Mouse (Mus musculus) cerebellum, postnatal 4 days (tissue): ENCODE measurements at regions not wholly inside any gene's neighbourhood (a gene's known extent, or its start where the extent isn't known, plus 50 kb on each side); places are given as distances from the start of the nearest gene placed in this dataset.

ENCODE experiments used
- DNase-seq, 2 experiments: peaks; one replicate each; pipeline ENCODE4 v3.0.0; 2022; ENCODE audit warnings: low spot score in 2 of 2, mixed read lengths in 1 of 2

DNA sequence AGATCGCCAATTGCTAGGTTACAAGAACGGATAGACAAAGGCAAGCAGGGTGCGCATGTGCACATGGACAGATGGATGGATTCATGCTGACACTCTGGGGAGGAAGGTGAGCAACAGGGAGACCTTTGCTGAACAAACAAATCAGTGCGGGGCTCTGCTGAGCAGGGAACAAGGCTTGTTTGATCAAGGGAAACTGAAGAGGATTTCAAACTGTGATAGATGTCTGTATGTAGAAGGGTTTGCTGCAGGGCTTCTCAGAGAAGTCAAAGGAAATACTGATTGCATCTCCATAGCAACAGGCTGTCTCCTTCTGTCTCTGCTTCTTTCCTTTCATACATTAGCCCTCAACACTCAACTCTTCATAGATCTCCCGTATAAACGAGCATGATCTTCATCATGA is 185.5 kb upstream of the Rnd3 start:
- no peak for DNase-seq

- DNase-seq, result no peak
Measured at GRCm38 (mm10) chr2:51327081-51327480, 178.2 kb upstream of the Rnd3 start.

DNA sequence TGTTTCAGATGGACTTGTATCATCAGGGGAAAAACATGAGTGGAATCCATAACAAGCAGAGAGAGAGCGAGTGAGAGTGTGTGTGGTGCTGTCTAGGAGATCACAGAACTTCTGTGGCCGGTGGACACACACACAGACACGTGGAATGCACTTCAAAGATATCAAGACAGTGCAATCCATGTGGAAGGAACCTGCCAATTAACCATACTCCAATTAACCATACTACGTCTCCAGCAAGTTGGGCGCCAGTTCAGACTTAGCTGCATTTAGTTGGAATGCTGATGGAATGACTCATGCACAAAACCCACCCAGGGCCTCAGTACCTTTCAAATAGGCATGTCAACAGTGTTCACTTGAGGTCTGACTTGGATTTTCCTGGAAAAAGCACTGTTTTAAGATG is 172.8 kb upstream of the Rnd3 start:
- DNase-seq, result no peak

DNA sequence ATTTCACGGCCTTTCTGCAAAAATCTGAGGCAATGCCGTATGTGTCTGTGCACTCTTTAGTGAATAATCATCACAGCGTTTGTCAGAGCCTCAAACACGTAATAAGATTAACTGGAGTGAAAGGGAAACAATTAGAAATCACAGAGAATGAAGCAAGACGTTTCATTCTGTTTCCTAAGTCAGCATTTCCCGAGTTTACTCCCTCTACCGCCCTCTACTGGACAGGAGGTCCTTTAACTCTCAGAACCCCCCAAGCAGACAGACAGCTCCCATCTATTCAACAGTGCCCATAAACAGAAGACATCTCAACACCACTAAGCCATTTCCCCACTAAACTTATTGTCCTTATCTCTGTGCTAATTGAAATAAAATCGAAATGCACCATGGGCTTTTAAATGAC is 167.5 kb upstream of the Rnd3 start:
- no peak for DNase-seq

GRCm38 (mm10) chr2:51313414-51313813 is 164.5 kb upstream of the Rnd3 start:
- no peak for DNase-seq

DNA sequence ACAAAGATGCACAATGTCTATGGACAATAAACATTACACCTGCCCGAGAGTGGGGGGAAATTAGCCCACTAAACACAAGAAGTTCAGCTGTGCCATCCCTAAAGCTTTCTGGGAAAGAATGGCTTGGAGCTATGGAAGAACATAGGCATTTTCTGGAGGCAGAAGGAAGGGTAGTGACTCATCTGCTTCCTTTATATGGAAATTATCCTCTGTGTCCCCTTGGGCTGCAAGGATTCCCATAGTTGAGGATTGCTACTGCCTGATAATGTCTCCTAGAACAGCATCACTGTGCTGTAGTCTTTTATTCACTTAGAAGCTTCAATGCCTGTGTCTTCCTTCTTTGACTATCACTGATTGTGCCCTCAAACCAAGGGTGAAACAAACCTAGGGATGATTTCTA is 157.3 kb upstream of the Rnd3 start:
- no peak for DNase-seq

DNA sequence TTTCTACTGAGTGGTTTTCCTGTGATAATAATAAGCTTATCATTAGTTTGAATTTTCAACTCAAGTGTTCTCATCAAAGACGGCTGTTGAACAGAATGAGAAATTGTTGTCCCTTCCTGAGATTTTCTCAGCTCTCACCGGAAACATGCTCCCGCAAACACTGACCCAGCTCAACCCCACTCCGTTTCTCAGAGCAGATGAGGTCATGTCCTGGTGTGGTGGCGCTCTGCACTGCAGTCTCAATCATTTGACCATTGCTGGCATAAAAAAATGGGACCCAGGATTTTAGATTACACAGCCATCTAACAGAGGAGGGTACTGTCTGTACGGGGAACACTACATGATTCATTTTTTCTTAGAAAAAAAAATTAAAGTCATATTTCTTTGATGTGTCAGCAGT is 156.5 kb upstream of the Rnd3 start:
- DNase-seq, result no peak

DNA sequence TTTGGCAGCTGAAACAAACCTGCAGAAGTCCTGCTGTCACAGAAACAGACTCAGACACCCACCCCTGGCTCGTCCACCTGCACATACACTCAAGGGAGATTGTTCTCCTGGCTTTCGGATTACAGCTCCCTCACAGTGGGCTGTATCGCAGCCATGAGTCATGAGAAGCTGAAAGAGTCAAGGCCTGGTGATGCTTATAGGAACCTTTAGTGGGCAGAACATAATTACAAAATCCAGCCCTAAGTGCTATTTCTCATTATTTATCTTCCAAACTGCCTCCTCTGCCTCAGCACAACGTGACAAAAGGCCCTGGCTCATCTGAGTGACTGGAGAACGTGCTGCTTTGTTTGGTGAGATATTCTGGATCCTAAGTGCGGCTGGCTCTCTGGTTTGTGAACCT is 155.8 kb upstream of the Rnd3 start:
- DNase-seq, result no peak

GRCm38 (mm10) chr2:51290659-51291260 is 141.8 kb upstream of the Rnd3 start:
- DNase-seq, result no peak

- DNase-seq, result no peak
Measured at GRCm38 (mm10) chr2:51288678-51289077, 139.8 kb upstream of the Rnd3 start.

DNA sequence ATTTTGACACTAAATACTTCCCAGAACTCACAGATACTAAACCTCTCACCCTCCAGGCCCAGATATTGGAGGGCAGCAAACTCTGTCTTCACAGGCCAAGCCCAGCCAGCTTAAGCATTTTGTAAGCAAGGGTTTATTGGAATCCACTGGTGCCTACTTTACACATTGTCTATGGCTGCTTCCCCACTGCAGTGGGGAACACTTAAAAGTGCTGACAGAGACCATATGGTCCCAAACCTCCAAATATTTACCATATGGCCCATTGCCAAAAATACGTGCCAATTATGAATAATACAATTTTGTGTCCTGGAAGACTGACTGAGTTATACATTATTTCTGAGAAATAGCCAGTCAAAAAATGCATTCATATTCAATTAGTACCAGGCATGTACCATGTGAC is 136.7 kb upstream of the Rnd3 start:
- DNase-seq, result no peak

DNA sequence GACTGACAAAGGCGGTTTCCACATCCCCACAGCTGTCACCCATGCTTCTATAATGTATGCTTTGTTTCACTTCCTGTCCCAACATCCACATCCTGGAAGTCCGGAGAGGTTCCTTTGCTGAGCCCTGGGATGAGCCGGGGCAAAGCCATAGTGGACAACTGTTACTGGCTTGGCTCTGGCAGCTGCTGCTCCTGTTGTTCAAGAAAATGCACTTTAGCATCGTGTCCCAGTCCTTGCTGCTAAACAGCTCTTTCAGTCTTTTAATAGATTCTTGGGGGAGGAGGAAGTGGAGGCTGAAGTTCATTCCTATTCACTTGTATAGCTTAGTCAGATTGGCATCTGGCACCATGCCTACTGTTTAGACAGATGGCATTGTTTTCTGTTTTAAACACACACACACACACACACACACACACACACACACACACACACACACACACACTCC is 135.9 kb upstream of the Rnd3 start:
- peak in 1 of 2 experiments; percentile 6 for DNase-seq

DNA sequence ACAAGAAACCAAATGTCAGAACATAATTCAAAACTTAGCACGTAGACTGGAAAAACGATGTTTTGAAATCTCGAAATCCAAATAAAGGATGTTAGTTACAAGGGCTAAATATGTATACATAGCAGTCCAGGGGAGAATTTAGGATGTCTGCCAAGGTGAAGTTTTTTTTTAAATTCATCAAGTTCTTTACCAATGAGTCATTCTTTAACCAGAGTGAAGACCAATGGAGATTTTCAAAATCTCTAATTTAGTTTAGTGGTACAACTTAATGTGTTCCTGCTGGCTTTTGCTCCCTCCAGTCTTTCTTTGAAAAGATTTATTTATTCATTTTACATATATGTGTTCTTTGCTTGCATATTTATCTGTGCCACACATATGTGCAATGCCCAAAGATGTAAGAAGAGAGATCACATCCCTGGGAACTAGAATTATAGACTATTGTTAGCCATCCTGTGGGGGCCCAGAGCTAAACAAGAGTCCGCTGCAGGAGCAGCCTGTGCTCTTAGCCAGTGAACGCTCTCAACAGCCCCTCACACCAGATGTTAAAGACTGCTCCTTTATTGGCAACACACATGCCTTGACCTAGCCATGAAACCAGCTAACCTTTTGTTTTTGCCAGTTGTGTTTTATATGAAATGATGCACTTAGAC is 130.6 kb upstream of the Rnd3 start:
- DNase-seq, result no peak

DNA sequence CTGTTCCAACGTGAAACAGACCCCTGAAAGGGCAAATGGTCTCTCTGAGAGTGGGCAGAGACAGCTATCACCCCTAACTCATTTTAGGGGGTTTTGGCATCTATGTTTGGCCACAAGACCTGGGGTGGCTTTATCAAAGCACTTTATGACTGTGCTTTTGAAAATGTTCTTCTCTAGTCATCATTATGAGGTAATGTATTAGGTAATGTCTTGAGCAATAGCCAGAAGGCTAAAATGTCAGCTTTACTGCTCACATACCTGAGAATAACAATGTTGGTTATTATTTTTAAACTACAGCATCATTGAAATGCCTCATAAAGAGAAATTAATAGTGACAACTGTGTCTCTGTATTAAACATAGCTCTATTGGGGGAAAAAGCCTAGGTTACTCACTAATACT is 129.9 kb upstream of the Rnd3 start:
- no peak for DNase-seq

- DNase-seq, result no peak
Measured at GRCm38 (mm10) chr2:51278356-51278755, 129.4 kb upstream of the Rnd3 start.

GRCm38 (mm10) chr2:51276591-51276990 is 127.7 kb upstream of the Rnd3 start:
- no peak for DNase-seq

DNA sequence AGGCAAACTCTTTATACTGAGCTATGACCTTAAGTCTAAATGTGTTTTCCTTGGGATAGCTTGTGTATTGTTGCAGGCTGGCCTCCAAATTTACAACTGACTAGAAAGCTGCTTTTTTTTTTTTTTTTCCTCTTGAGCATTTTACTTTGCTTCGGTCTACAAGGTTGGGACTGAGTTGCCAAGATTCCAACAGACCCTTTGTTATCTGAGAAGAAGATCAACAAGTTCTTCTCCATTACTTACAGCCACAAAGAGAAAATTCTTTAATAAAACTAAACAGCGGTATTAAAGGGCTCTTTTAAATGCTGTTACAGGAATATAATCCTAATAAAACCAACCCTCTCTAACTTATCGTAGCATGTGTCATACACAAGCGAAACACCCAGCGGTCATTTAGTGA is 124.4 kb upstream of the Rnd3 start:
- DNase-seq, result no peak

DNA sequence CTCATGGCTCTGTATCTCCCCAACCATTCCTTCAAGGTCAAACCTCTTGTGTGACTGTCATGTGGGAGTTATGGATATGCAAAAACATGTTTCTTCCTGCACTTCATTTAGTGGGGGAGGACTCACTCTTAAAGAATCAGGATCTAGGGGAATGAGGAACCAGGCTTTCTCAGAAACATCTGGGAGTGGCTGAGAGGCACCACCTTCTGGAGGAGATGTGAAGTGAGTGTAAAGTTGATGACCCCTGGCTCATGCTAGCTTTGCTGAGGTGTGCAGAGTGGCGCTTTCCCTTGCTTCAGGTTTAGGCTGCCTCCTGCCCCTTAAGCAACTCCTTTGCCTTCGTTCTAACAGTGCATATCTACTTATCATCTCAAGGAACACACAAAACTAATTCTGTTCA is 119.6 kb upstream of the Rnd3 start:
- DNase-seq, result no peak

- DNase-seq, result no peak
Measured at GRCm38 (mm10) chr2:51267662-51268061, 118.8 kb upstream of the Rnd3 start.

GRCm38 (mm10) chr2:51262506-51262905 is 113.6 kb upstream of the Rnd3 start:
- no peak for DNase-seq

DNA sequence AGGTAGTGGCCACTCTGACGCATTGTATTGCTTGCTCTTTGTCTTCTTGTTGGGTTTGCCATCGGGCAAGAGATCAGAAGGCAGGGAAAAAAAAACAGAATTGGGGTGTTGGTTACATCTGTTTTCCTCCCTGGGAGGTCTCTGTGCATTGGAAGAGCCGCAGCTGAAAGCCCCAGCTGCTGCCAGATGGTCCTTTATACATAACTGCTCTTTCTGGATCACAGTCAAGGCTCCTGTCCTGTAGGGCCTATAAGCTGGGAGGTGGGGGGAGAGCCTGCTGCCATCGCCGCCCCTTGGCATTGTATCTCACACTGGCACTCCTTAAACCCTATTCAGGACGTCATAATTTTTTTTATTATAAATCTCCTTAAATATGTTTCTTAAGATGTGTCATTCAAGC is 101.9 kb upstream of the Rnd3 start:
- peak in 1 of 2 experiments; percentile 4 for DNase-seq

- DNase-seq, result no peak
Measured at GRCm38 (mm10) chr2:51241573-51241972, 92.7 kb upstream of the Rnd3 start.

DNA sequence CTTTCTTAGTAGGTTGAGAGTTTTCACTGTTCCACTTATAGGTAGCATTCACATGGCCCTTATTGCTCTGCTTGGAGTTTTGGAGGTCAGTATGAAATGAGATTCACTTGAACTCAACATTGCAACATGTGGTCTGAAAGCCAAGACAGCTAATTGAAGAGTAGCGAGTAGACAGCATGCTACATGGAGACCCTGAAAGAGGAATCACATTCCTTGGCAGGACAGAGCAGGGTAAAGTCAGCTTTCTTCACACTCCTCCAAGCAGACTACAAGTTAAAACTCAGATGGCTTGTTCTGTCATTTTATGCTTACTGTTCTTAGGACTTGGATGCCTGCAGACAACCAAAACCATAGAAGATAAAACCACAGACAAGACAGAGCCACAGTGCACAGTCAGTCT is 91.1 kb upstream of the Rnd3 start:
- no peak for DNase-seq

- DNase-seq, result no peak
Measured at GRCm38 (mm10) chr2:51238992-51239391, 90.1 kb upstream of the Rnd3 start.
